Mouse (Mus musculus) stomach, embryonic 15.5 days (tissue): ENCODE data around the gene Pde2a. TPM values are rescaled to one million over a fixed set of nuclear protein-coding genes. Genes with fewer than 3 reads are reported as not detected.

Source experiments
- ATAC-seq: fragments of 200-750 bp; cut with Nextera tagmentation; 2 replicates; pipeline ENCODE4 v1.8.0; 2017; ENCODE audit warnings: low read depth, moderate number of reproducible peaks, moderate TSS enrichment; ENCODE audit not compliant: insufficient read depth, low FRiP score
- H3K27ac ChIP-seq: fragments of 300-500 bp; sonication (generic); 2 replicates; pipeline ENCODE4 v1.5.1; 2015; ENCODE audit warnings: mild to moderate bottlenecking, inconsistent platforms
- H3K27me3 ChIP-seq: fragments of 300-500 bp; sonication (generic); replicated peaks from 2 replicates; pipeline ENCODE4 v1.6.1; 2015; ENCODE audit warnings: inconsistent platforms
- H3K36me3 ChIP-seq: fragments of 300-500 bp; sonication (generic); 2 replicates; pipeline ENCODE4 v1.6.1; 2015; ENCODE audit warnings: inconsistent platforms
- H3K4me1 ChIP-seq: fragments of 300-500 bp; sonication (generic); 2 replicates; pipeline ENCODE4 v1.6.1; 2015; ENCODE audit warnings: inconsistent platforms
- H3K4me2 ChIP-seq: fragments of 300-500 bp; sonication (generic); 2 replicates; pipeline ENCODE4 v1.6.1; 2015; ENCODE audit warnings: mild to moderate bottlenecking, inconsistent platforms
- H3K4me3 ChIP-seq: fragments of 300-500 bp; sonication (generic); replicated peaks from 2 replicates; pipeline ENCODE4 v1.5.1; 2015; ENCODE audit warnings: inconsistent platforms
- H3K9ac ChIP-seq: fragments of 300-500 bp; sonication (generic); 2 replicates; pipeline ENCODE4 v1.6.1; 2015; ENCODE audit warnings: inconsistent platforms
- H3K9me3 ChIP-seq: fragments of 300-500 bp; sonication (generic); 2 replicates; pipeline ENCODE4 v1.6.1; 2016; ENCODE audit warnings: inconsistent platforms
- WGBS: fragments of 180-500 bp; shearing (Covaris S2); methylation state at CpG from one replicate; pipeline ENCODE4 v1.1.7; 2015; 5-methylcytosine and 5-hydroxymethylcytosine counted together
- polyA plus RNA-seq: library from polyadenylated mRNA; unstranded; fragments of >200 nt; fragmentation: Nextera tagmentation; extraction: Ambion mirVana; gene quantifications from 2 replicates; pipeline ENCODE4 v1.2.1, GENCODE M21; 2015

Gene Pde2a
- polyA plus RNA-seq, 1 experiment from 2014 or later: 9.1 TPM

- no peak for ATAC-seq
- Histone ChIP-seq H3K9me3 (no peaks in the 10 kb centered on the region), H3K27ac (peak overlapping the region; percentile 37), H3K4me1 (peaks cover 18% of the 10 kb centered on the region; the same call in 1 of the 2 replicates), H3K9ac (no peak overlapping the region), H3K27me3 (no peaks in the 10 kb centered on the region), H3K36me3 (no peaks in the 10 kb centered on the region), H3K4me2 (no peak overlapping the region), H3K4me3 (no peak overlapping the region)
- WGBS: 59% methylated on average over 4 of the region's 4 CpGs
Observed at GRCm38 (mm10) chr7:101464927-101465326, 43.4 kb downstream of the Pde2a start.

- H3K4me3 ChIP-seq: no peak overlapping the region
- ATAC-seq: 0 out of 2 replicates have a peak, but pooled peaks have one; percentile 25
- H3K4me2 ChIP-seq: no peak overlapping the region
- H3K36me3 ChIP-seq: no peaks in the 10 kb centered on the region
- H3K9ac ChIP-seq: no peak overlapping the region
- WGBS: 14% methylated on average over 14 of the region's 14 CpGs
- no peaks in the 10 kb centered on the region for H3K27me3 ChIP-seq
- H3K9me3 ChIP-seq: no peaks in the 10 kb centered on the region
- peaks cover 16% of the 10 kb centered on the region; the same call in 1 of the 2 replicates for H3K4me1 ChIP-seq
- H3K27ac ChIP-seq: peak overlapping the region; percentile 62; the same call in 1 of the 2 replicates
Observed at GRCm38 (mm10) chr7:101465392-101465791, 43.9 kb downstream of the Pde2a start.

GRCm38 (mm10) chr7:101465850-101466580 lies 44.5 kb downstream of the Pde2a start:
- Histone ChIP-seq H3K4me1 (peaks cover 14% of the 10 kb centered on the region; the same call in 1 of the 2 replicates), H3K36me3 (no peaks in the 10 kb centered on the region), H3K4me3 (no peak overlapping the region), H3K9ac (no peak overlapping the region), H3K9me3 (no peaks in the 10 kb centered on the region), H3K27me3 (no peaks in the 10 kb centered on the region), H3K27ac (peak overlapping the region; percentile 62), H3K4me2 (no peak overlapping the region)
- ATAC-seq: no peak
- WGBS: 72% methylated on average over 8 of the region's 8 CpGs

- ATAC-seq: no peak
Observed at GRCm38 (mm10) chr7:101466581-101467081, 45.1 kb downstream of the Pde2a start.

GRCm38 (mm10) chr7:101471423-101471822 lies 49.9 kb downstream of the Pde2a start:
- no peak overlapping the region for H3K27ac ChIP-seq
- ATAC-seq: no peak
- no peaks in the 10 kb centered on the region for H3K27me3 ChIP-seq
- H3K4me3 ChIP-seq: no peak overlapping the region
- H3K36me3 ChIP-seq: no peaks in the 10 kb centered on the region
- 86% methylated on average over 2 of the region's 2 CpGs for WGBS
- peaks cover 8% of the 10 kb centered on the region; the same call in 1 of the 2 replicates for H3K4me1 ChIP-seq
- no peak overlapping the region for H3K9ac ChIP-seq
- H3K4me2 ChIP-seq: no peak overlapping the region
- H3K9me3 ChIP-seq: no peaks in the 10 kb centered on the region

More at GRCm38 (mm10) chr7:101466581-101467081, 45.1 kb downstream of the Pde2a start:
- Histone ChIP-seq H3K36me3 (no peaks in the 10 kb centered on the region), H3K4me2 (no peak overlapping the region), H3K9ac (no peak overlapping the region), H3K9me3 (no peaks in the 10 kb centered on the region), H3K4me1 (peaks cover 14% of the 10 kb centered on the region; the same call in 1 of the 2 replicates), H3K27me3 (no peaks in the 10 kb centered on the region), H3K27ac (peak overlapping the region; percentile 62; the same call in 1 of the 2 replicates), H3K4me3 (no peak overlapping the region)
- WGBS: 76% methylated on average over 6 of the region's 6 CpGs

GRCm38 (mm10) chr7:101471968-101472480 lies 50.5 kb downstream of the Pde2a start:
- H3K27ac ChIP-seq: no peak overlapping the region
- no peak overlapping the region for H3K9ac ChIP-seq
- peaks cover 8% of the 10 kb centered on the region; the same call in 1 of the 2 replicates for H3K4me1 ChIP-seq
- H3K4me3 ChIP-seq: no peak overlapping the region
- H3K36me3 ChIP-seq: no peaks in the 10 kb centered on the region
- no peak overlapping the region for H3K4me2 ChIP-seq
- no peaks in the 10 kb centered on the region for H3K27me3 ChIP-seq
- 63% methylated on average over 3 of the region's 3 CpGs for WGBS
- no peaks in the 10 kb centered on the region for H3K9me3 ChIP-seq
- no peak for ATAC-seq

- H3K9me3 ChIP-seq: no peaks in the 10 kb centered on the region
- H3K4me2 ChIP-seq: no peak overlapping the region
- no peak overlapping the region for H3K9ac ChIP-seq
- H3K4me3 ChIP-seq: no peak overlapping the region
- no peaks in the 10 kb centered on the region for H3K27me3 ChIP-seq
- peaks cover 8% of the 10 kb centered on the region; the same call in 1 of the 2 replicates for H3K4me1 ChIP-seq
- H3K36me3 ChIP-seq: no peaks in the 10 kb centered on the region
- no peak for ATAC-seq
- H3K27ac ChIP-seq: no peak overlapping the region
- WGBS: 45% methylated on average over 10 of the region's 10 CpGs
Observed at GRCm38 (mm10) chr7:101472598-101473558, 51.4 kb downstream of the Pde2a start.

- 75% methylated on average over 5 of the region's 5 CpGs for WGBS
- H3K27me3 ChIP-seq: no peaks in the 10 kb centered on the region
- no peak overlapping the region for H3K4me3 ChIP-seq
- no peak overlapping the region for H3K4me2 ChIP-seq
- no peaks in the 10 kb centered on the region for H3K9me3 ChIP-seq
- no peaks in the 10 kb centered on the region for H3K36me3 ChIP-seq
- no peak for ATAC-seq
- no peak overlapping the region for H3K9ac ChIP-seq
- peaks cover 8% of the 10 kb centered on the region; the same call in 1 of the 2 replicates for H3K4me1 ChIP-seq
- no peak overlapping the region for H3K27ac ChIP-seq
Observed at GRCm38 (mm10) chr7:101474399-101474811, 52.9 kb downstream of the Pde2a start.

GRCm38 (mm10) chr7:101476028-101476427 lies 54.5 kb downstream of the Pde2a start:
- Histone ChIP-seq H3K4me1 (peaks cover 8% of the 10 kb centered on the region; the same call in 1 of the 2 replicates), H3K27ac (no peak overlapping the region), H3K36me3 (no peaks in the 10 kb centered on the region), H3K9ac (no peak overlapping the region), H3K9me3 (no peaks in the 10 kb centered on the region), H3K4me3 (no peak overlapping the region), H3K27me3 (no peaks in the 10 kb centered on the region), H3K4me2 (no peak overlapping the region)
- no peak for ATAC-seq
- WGBS: 72% methylated on average over 3 of the region's 3 CpGs

GRCm38 (mm10) chr7:101476493-101476892 lies 55.0 kb downstream of the Pde2a start:
- H3K27me3 ChIP-seq: no peaks in the 10 kb centered on the region
- no peak overlapping the region for H3K9ac ChIP-seq
- H3K36me3 ChIP-seq: no peaks in the 10 kb centered on the region
- no peak overlapping the region for H3K4me3 ChIP-seq
- H3K4me1 ChIP-seq: peaks cover 8% of the 10 kb centered on the region; the same call in 1 of the 2 replicates
- H3K4me2 ChIP-seq: no peak overlapping the region
- ATAC-seq: no peak
- H3K9me3 ChIP-seq: no peaks in the 10 kb centered on the region
- no peak overlapping the region for H3K27ac ChIP-seq
- WGBS: 78% methylated on average over 4 of the region's 4 CpGs

DNA sequence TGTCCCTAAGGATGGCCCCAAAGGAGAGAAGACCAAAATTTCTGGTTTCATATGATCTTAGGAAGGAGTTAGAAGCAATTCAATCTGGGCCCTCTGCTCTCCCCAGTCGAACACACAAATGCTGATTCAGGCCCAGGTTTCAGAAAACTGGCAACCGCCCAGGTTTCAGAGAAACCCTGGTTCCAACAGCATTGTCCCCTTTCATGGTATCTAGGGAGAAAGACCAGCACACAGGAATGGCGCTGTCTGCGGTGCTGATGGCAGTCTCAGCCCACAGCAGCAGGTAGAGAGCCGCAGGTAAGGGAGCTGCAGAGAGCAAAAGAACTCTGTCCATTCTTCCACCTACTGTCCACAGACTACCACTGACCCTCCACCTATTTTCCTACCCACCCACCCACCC lies 55.7 kb downstream of the Pde2a start:
- ATAC-seq: no peak
- 37% methylated on average over 5 of the region's 5 CpGs for WGBS

More for the DNA sequence above, 55.7 kb downstream of the Pde2a start:
- H3K36me3 ChIP-seq: no peaks in the 10 kb centered on the region
- H3K9ac ChIP-seq: no peak overlapping the region
- no peaks in the 10 kb centered on the region for H3K27me3 ChIP-seq
- peaks cover 5% of the 10 kb centered on the region; the same call in 1 of the 2 replicates for H3K4me1 ChIP-seq
- no peak overlapping the region for H3K27ac ChIP-seq
- H3K9me3 ChIP-seq: no peaks in the 10 kb centered on the region
- no peak overlapping the region for H3K4me3 ChIP-seq
- no peak overlapping the region for H3K4me2 ChIP-seq
